Mouse (Mus musculus): ENCODE results near the gene Pcbp1. TPM values are rescaled to one million over a fixed set of nuclear protein-coding genes. Genes with fewer than 3 reads are reported as not detected.
"Not testable (repeated sequence)": the region's sequence is repeated elsewhere in the genome, so short reads cannot be mapped to it uniquely, and the experiment has no call there.

Gene Pcbp1
- polyA plus RNA-seq (2012; rRNA removed): 163 and 168 TPM in 2 replicates

- under 1% methylated on average over 99 of the region's 120 CpGs for WGBS
- peak; percentile 57 for DNase-seq (ENCODE audit: low read depth, low spot score)
Measured at GRCm38 (mm10) chr6:86526032-86526960, at the start of gene Pcbp1. Pcbp1 (minus strand) TSS chr6:86526321.

GRCm38 (mm10) chr6:86574495-86574894, 48.4 kb upstream of the Pcbp1 start:
- 87% methylated on average over 3 of the region's 3 CpGs for WGBS

DNA sequence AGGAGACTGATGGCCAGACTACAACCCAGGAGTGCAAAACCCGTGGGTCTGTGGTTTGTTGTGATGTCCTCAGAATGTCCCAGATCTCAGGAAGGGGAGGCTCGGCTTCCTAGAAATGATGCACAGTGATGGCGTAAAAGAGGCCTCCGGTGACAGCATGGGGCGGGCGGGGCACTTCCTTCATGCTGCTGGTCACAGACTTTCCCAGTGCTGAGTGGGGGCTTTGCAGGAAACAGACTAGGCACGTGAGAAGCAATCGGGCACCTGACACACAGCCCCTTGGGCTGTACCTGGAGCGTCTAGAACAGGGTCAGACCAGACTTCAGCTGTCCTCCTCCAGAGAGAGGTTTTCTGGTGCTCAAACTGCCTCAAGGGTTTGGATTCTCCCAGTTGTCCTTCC, 44.7 kb upstream of the Pcbp1 start:
- no peak for DNase-seq (ENCODE audit: low read depth, low spot score)
- WGBS: 41% methylated on average over 9 of the region's 9 CpGs

More at GRCm38 (mm10) chr6:86574495-86574894, 48.4 kb upstream of the Pcbp1 start:
- no peak for DNase-seq (ENCODE audit: low read depth, low spot score)

GRCm38 (mm10) chr6:86569461-86569820, 43.3 kb upstream of the Pcbp1 start:
- DNase-seq (ENCODE audit: low read depth, low spot score): peak; percentile 96
- WGBS: 19% methylated on average over 3 of the region's 3 CpGs

DNA sequence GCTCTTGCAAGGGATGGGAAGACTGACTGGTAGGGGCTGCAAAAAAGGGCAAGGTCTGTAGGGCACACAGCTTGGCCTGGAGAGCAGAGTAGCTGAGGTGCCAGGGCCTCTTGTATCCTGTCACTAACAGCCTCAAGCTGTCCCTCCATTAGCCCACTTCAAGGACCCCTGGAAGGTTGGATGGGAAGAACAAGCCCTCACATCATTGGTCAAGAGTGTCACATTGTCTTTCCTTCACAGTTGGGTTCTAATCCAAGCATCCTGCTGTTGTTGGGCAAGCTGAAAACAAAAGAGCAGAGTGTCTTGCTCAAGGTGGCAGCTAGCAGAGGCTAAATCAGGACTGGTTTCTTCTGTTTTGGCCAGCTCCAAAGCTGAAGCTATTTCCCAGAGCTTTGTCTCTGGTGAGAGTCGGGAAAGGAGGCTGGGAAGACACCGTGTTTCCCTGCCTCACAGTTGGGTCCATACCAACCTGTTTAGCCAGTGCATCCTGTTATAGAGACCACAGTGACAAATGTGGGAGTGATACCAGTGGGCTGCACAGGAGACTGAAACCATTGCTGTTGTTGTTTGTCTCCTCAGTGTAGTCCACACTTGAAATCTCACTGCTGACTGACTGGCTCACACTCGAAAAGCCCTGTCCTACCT, 42.8 kb upstream of the Pcbp1 start:
- WGBS: 17% methylated on average over 3 of the region's 3 CpGs
- no peak for DNase-seq (ENCODE audit: low read depth, low spot score)

GRCm38 (mm10) chr6:86565782-86566181, 39.7 kb upstream of the Pcbp1 start:
- 95% methylated on average over 2 of the region's 2 CpGs for WGBS
- no peak for DNase-seq (ENCODE audit: low read depth, low spot score)

GRCm38 (mm10) chr6:86557182-86557581, 31.1 kb upstream of the Pcbp1 start:
- WGBS: 91% methylated on average over 1 of the region's 1 CpGs
- DNase-seq (ENCODE audit: low read depth, low spot score): not testable (repeated sequence)

DNA sequence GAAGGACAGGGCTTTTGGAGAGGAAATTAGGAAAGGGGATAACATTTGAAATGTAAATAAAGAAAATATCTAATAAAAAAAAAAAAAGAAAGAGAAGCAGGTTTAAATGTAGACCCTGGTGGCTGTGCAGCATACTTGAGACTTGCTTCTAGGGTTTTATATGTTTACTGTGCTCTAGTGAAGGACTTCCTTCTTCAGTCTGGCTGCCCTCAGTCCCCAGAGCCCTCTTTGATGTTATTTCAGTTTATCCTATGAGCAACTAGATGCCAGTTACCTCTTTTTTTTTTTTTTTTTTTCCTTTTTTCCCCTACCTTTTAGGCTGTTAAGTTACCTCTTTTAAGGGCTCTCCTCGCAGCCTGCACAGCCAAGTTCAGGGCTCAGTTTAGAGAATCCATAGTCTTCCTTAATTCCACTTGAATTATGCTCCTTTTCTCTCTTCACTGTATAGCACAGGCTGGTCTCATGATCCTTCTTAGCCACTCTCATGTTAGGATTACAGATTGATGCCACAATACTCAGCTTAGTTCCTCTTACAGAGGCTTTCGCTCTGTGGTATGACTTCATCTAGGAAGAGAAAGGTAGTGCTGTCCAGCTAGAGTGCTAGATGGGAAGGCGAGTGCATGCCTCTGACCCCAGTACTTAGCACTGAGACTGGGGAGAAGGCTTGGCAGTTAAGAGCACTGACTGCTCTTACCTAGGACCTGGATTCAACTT, 30.4 kb upstream of the Pcbp1 start:
- DNase-seq (ENCODE audit: low read depth, low spot score): no peak
- 92% methylated on average over 3 of the region's 3 CpGs for WGBS

- WGBS: 90% methylated on average over 1 of the region's 1 CpGs
- DNase-seq (ENCODE audit: low read depth, low spot score): no peak
Measured at GRCm38 (mm10) chr6:86550587-86550986, 24.5 kb upstream of the Pcbp1 start.

GRCm38 (mm10) chr6:86547880-86548367, 21.8 kb upstream of the Pcbp1 start:
- peak; percentile 73 for DNase-seq (ENCODE audit: low read depth, low spot score)

GRCm38 (mm10) chr6:86547228-86547755, 21.2 kb upstream of the Pcbp1 start:
- no peak for DNase-seq (ENCODE audit: low read depth, low spot score)
- WGBS: 53% methylated on average over 1 of the region's 1 CpGs

More at GRCm38 (mm10) chr6:86547880-86548367, 21.8 kb upstream of the Pcbp1 start:
- 15% methylated on average over 8 of the region's 8 CpGs for WGBS

DNA sequence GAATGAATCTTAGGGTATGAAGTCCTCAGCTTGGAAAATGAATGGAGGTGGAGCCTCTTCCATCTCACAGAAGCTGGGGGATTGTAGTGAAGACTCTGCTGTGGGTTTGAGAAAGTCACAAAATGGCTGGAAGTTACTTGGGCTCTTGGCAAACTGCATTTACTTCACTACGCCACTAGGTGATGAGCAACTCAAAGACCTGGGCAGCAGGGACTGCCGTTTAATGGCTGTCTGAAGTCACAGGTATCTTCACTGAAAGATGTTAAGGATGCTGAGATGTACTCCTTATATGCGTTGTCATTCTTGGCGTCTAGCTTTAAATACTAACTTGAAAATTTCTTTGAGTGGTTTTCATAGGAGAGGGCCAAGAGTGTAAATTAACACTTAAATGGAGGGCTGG, 19.1 kb upstream of the Pcbp1 start:
- no peak for DNase-seq (ENCODE audit: low read depth, low spot score)
- 49% methylated on average over 4 of the region's 4 CpGs for WGBS

DNA sequence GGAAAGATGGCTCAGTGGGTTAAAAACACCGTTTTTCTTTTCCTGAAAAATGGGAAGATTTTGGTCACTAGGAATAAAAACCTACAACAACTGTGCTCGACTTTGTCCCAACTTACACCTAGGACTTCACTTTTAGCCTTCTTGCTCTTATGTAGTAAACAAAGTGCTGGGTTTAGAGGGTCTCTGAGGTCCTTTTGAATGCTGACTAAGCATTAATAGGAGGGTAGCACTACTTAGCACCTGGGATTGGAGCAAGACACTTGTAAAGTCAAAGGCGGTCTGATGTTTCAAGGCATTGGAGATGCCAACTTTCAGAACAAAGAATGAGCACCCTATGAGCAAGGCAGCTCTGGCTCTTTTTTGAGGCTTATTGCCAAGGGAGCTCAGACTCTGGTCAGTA, 17.7 kb upstream of the Pcbp1 start:
- no peak for DNase-seq (ENCODE audit: low read depth, low spot score)
- WGBS: 94% methylated on average over 3 of the region's 3 CpGs

GRCm38 (mm10) chr6:86543060-86543459, 16.9 kb upstream of the Pcbp1 start:
- no peak for DNase-seq (ENCODE audit: low read depth, low spot score)
- 97% methylated on average over 13 of the region's 13 CpGs for WGBS

DNA sequence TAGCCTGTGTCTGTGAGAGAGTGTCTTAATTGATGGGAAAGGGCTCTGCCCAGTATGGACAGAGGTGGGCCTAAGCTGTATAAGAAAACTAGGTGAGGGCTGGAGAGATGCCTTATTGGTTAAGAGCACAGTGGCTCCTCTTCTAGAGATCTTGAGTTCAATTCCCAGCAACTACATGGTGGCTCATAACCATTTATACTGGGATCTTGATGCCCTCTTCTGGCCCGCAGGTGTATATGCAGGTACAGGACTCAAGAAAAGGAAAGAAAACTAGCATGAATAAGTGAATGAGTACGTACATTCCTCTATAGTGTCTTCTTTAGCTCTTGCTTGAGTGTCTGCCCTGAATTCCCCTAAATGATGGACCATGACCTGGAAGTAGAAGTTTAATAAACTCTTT, 15.5 kb upstream of the Pcbp1 start:
- 86% methylated on average over 2 of the region's 2 CpGs for WGBS

DNA sequence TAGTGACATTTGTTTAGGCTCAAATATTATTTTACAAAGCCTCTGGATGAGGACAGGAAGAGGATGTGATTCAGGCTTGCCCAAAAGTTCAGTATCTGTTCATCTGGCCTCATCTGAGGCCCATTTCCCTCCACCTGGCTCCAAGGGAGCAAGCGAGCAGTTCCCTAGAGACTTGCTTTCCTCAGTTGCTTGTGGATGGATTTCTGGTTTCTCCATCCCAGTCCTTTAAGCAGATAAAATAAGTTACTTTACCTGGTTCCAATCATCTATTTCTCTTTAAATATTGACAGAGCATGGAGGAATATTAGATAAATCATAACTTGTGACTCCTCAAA, 2.3 kb upstream of the Pcbp1 start:
- DNase-seq (ENCODE audit: low read depth, low spot score): no peak
- 71% methylated on average over 1 of the region's 1 CpGs for WGBS

More for the DNA sequence above, 15.5 kb upstream of the Pcbp1 start:
- no peak for DNase-seq (ENCODE audit: low read depth, low spot score)

- no peak for DNase-seq (ENCODE audit: low read depth, low spot score)
- 30% methylated on average over 3 of the region's 4 CpGs for WGBS
Measured at GRCm38 (mm10) chr6:86527766-86528450, 1.8 kb upstream of the Pcbp1 start.

- WGBS: 2% methylated on average over 49 of the region's 49 CpGs
- no peak for DNase-seq (ENCODE audit: low read depth, low spot score)
Measured at GRCm38 (mm10) chr6:86526961-86527740, 1.0 kb upstream of the Pcbp1 start.

- 0% methylated on average over 36 of the region's 36 CpGs for WGBS
- DNase-seq (ENCODE audit: low read depth, low spot score): no peak
Measured at GRCm38 (mm10) chr6:86525646-86526031, 482 bp downstream of the Pcbp1 start.
